Mouse (Mus musculus): ENCODE measurements around the gene Chl1.

GRCm38 (mm10) chr6:103739291-103739690, 228.9 kb downstream of the Chl1 start:
- TF ChIP-seq CHD2 (IDR thresholded peaks at IDR 0.05; ENCODE audit: low read depth, low read length) (no peak), ZNF384 (IDR thresholded peaks at IDR 0.05; ENCODE audit: low read depth, low read length) (no peak), MAFK (IDR thresholded peaks at IDR 0.05; ENCODE audit: insufficient read depth, low read depth, low read length) (no peak), HCFC1 (IDR thresholded peaks at IDR 0.05; ENCODE audit: borderline replicate concordance, insufficient read depth, low read length) (no peak)

Measured in ES-E14 (cell line).